Mouse (Mus musculus): ENCODE data around the gene Gpd1. TPM values are rescaled to one million over a fixed set of nuclear protein-coding genes. Genes with fewer than 3 reads are reported as not detected.

The Gpd1 gene
- total and polyA plus RNA-seq, 2 experiments from 2014 or later = 1.2 to 2.8 TPM

GRCm38 (mm10) chr15:99670964-99671670 lies 46.2 kb upstream of the Gpd1 start:
- H3K9me3 ChIP-seq (ENCODE audit: low read length) = no peaks in the 10 kb centered on the region
- peak overlapping the region; percentile 91 for H3K9ac ChIP-seq (replicated peaks; ENCODE audit: low read length, poor library complexity, severe bottlenecking)
- H3K4me3 ChIP-seq (ENCODE audit: low read depth, low read length) = peak overlapping the region; percentile 79
- peak overlapping the region; percentile 93 for H3K27ac ChIP-seq (ENCODE audit: low read depth, low read length)
- DNase-seq (ENCODE audit: low spot score) (peak; percentile 55), ATAC-seq (ENCODE audit: low FRiP score) (peak; percentile 24)
- peak overlapping the region; percentile 83 for H3K4me2 ChIP-seq (ENCODE audit: low read depth, low read length, poor library complexity, severe bottlenecking)
- peaks cover 14% of the 10 kb centered on the region; the same call in 1 of the 2 replicates for H3K36me3 ChIP-seq (ENCODE audit: insufficient read depth, low read length)
- H3K4me1 ChIP-seq (ENCODE audit: insufficient read depth, low read length) = peaks cover 24% of the 10 kb centered on the region
- WGBS = 9% methylated on average over 14 of the region's 17 CpGs
- no peaks in the 10 kb centered on the region for H3K27me3 ChIP-seq (ENCODE audit: insufficient read depth, low read length)
- no peak for TF ChIP-seq CTCF (IDR thresholded peaks at IDR 0.05)

DNA sequence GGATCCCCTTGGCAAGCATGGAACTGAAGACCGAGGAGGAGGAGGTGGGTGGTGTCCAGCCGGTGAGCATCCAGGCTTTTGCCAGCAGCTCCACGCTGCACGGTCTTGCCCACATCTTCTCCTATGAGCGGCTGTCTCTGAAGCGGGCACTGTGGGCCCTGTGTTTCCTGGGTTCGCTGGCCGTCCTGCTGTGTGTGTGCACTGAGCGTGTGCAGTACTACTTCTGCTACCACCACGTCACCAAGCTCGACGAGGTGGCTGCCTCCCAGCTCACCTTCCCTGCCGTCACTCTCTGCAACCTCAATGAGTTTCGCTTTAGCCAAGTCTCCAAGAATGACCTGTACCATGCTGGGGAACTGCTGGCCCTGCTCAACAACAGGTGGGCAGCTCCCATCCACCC lies 45.5 kb upstream of the Gpd1 start:
- no peaks in the 10 kb centered on the region for H3K9me3 ChIP-seq (ENCODE audit: low read length)
- H3K27ac ChIP-seq (ENCODE audit: low read depth, low read length) = no peak overlapping the region
- H3K27me3 ChIP-seq (ENCODE audit: insufficient read depth, low read length) = no peaks in the 10 kb centered on the region
- WGBS = 62% methylated on average over 14 of the region's 14 CpGs
- H3K9ac ChIP-seq (replicated peaks; ENCODE audit: low read length, poor library complexity, severe bottlenecking) = peak overlapping the region; percentile 91; the same call in 1 of the 2 replicates
- no peak for ATAC-seq (ENCODE audit: low FRiP score)
- no peak for DNase-seq (ENCODE audit: low spot score)
- peak overlapping the region; percentile 83 for H3K4me2 ChIP-seq (ENCODE audit: low read depth, low read length, poor library complexity, severe bottlenecking)
- peaks cover 14% of the 10 kb centered on the region; the same call in 1 of the 2 replicates for H3K36me3 ChIP-seq (ENCODE audit: insufficient read depth, low read length)
- H3K4me3 ChIP-seq (ENCODE audit: low read depth, low read length) = peak overlapping the region; percentile 79
- TF ChIP-seq CTCF (IDR thresholded peaks at IDR 0.05) = no peak
- H3K4me1 ChIP-seq (ENCODE audit: insufficient read depth, low read length) = peaks cover 28% of the 10 kb centered on the region

DNA sequence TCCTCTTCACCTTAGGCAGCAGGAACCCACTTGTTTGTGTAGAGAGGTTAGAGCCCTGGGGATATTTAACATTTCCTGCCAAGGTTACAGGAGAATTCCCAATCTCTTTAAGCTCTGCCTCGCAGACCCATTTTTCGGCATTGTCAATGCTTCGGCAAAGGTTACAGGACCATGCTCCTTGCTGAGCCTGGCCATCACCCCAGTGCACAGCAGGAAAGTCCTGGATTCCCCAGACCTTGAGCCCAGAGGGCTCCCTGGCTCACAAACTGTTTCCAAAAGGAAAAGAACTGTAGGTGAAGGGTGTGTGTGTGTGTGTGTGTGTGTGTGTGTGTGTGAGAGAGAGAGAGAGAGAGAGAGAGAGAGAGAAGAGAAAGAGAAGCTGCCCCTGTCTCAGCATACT lies 42.4 kb upstream of the Gpd1 start:
- Histone ChIP-seq H3K27ac (ENCODE audit: low read depth, low read length) (no peak overlapping the region), H3K9me3 (ENCODE audit: low read length) (no peaks in the 10 kb centered on the region), H3K4me2 (ENCODE audit: low read depth, low read length, poor library complexity, severe bottlenecking) (peak overlapping the region; percentile 44), H3K36me3 (ENCODE audit: insufficient read depth, low read length) (peaks cover 14% of the 10 kb centered on the region; the same call in 1 of the 2 replicates), H3K4me3 (ENCODE audit: low read depth, low read length) (peak overlapping the region; percentile 9; the same call in 1 of the 2 replicates), H3K9ac (replicated peaks; ENCODE audit: low read length, poor library complexity, severe bottlenecking) (no peak overlapping the region), H3K4me1 (ENCODE audit: insufficient read depth, low read length) (peaks cover 33% of the 10 kb centered on the region), H3K27me3 (ENCODE audit: insufficient read depth, low read length) (no peaks in the 10 kb centered on the region)
- no peak for TF ChIP-seq CTCF (IDR thresholded peaks at IDR 0.05)
- no peak for ATAC-seq (ENCODE audit: low FRiP score)
- 78% methylated on average over 3 of the region's 3 CpGs for WGBS
- no peak for DNase-seq (ENCODE audit: low spot score)

DNA sequence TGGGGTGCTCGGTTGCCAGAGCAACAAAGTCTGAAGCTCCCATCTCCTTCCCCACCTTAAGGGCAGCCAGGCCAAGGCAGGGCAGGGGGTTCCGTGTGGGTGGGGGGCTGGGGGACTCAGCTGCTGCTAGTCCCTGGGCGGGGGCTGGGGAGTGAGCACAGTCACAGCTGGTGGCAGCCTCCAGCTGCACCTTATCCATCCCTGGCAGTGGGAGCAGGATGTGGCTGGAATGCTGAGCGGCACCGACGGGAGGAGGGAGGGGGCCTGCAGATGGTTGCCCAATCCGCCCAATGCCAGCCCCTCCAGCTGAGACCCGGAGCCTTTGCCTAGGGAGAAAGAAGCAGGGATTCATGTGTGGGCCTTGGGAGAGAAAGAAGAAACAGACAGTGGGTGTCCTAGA lies 40.2 kb upstream of the Gpd1 start:
- WGBS = 17% methylated on average over 8 of the region's 8 CpGs
- no peaks in the 10 kb centered on the region for H3K27me3 ChIP-seq (ENCODE audit: insufficient read depth, low read length)
- ATAC-seq (ENCODE audit: low FRiP score) (peak; percentile 25; the same call in 1 of the 2 replicates), DNase-seq (ENCODE audit: low spot score) (peak; percentile 72)
- H3K27ac ChIP-seq (ENCODE audit: low read depth, low read length) = peak overlapping the region; percentile 47
- peaks cover 29% of the 10 kb centered on the region for H3K4me1 ChIP-seq (ENCODE audit: insufficient read depth, low read length)
- H3K4me2 ChIP-seq (ENCODE audit: low read depth, low read length, poor library complexity, severe bottlenecking) = peak overlapping the region; percentile 44
- no peak for TF ChIP-seq CTCF (IDR thresholded peaks at IDR 0.05)
- H3K4me3 ChIP-seq (ENCODE audit: low read depth, low read length) = peak overlapping the region; percentile 2; the same call in 1 of the 2 replicates
- peak overlapping the region; percentile 42 for H3K9ac ChIP-seq (replicated peaks; ENCODE audit: low read length, poor library complexity, severe bottlenecking)
- H3K36me3 ChIP-seq (ENCODE audit: insufficient read depth, low read length) = peaks cover 14% of the 10 kb centered on the region; the same call in 1 of the 2 replicates
- H3K9me3 ChIP-seq (ENCODE audit: low read length) = no peaks in the 10 kb centered on the region

GRCm38 (mm10) chr15:99678063-99678800 lies 39.1 kb upstream of the Gpd1 start:
- Histone ChIP-seq H3K9me3 (ENCODE audit: low read length) (no peaks in the 10 kb centered on the region), H3K4me2 (ENCODE audit: low read depth, low read length, poor library complexity, severe bottlenecking) (no peak overlapping the region), H3K4me1 (ENCODE audit: insufficient read depth, low read length) (peaks cover 22% of the 10 kb centered on the region), H3K27me3 (ENCODE audit: insufficient read depth, low read length) (no peaks in the 10 kb centered on the region), H3K27ac (ENCODE audit: low read depth, low read length) (no peak overlapping the region), H3K36me3 (ENCODE audit: insufficient read depth, low read length) (peaks cover 9% of the 10 kb centered on the region; the same call in 1 of the 2 replicates), H3K4me3 (ENCODE audit: low read depth, low read length) (no peak overlapping the region), H3K9ac (replicated peaks; ENCODE audit: low read length, poor library complexity, severe bottlenecking) (no peak overlapping the region)
- 14% methylated on average over 13 of the region's 13 CpGs for WGBS
- DNase-seq (ENCODE audit: low spot score) (no peak), ATAC-seq (ENCODE audit: low FRiP score) (no peak)
- peak; percentile 57 for TF ChIP-seq CTCF (IDR thresholded peaks at IDR 0.05)

DNA sequence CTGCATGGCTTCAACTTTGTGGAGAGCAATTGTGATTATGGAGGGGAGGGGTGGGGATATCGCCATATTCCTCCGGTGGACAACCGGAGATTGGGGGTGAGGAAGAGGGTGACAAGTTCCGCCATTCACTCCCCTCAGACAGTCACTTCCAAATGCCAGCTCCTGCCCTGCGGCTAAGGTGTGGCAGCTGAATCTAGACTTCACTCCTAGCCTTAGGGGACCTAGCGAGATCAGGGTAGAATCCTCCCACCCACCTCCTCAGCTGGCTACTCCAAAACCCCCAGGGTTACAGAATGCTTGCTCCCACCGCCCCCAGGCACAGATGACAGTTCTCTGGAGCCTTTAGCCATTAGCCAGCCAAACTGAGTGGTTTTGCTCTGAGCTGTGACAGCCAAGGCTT lies 38.3 kb upstream of the Gpd1 start:
- ATAC-seq (ENCODE audit: low FRiP score) (no peak), DNase-seq (ENCODE audit: low spot score) (no peak)
- Histone ChIP-seq H3K9me3 (ENCODE audit: low read length) (no peaks in the 10 kb centered on the region), H3K4me1 (ENCODE audit: insufficient read depth, low read length) (peaks cover 18% of the 10 kb centered on the region), H3K36me3 (ENCODE audit: insufficient read depth, low read length) (peaks cover 1% of the 10 kb centered on the region; the same call in 1 of the 2 replicates), H3K27me3 (ENCODE audit: insufficient read depth, low read length) (no peaks in the 10 kb centered on the region), H3K27ac (ENCODE audit: low read depth, low read length) (no peak overlapping the region), H3K4me2 (ENCODE audit: low read depth, low read length, poor library complexity, severe bottlenecking) (no peak overlapping the region), H3K4me3 (ENCODE audit: low read depth, low read length) (no peak overlapping the region), H3K9ac (replicated peaks; ENCODE audit: low read length, poor library complexity, severe bottlenecking) (no peak overlapping the region)
- 72% methylated on average over 7 of the region's 7 CpGs for WGBS
- no peak for TF ChIP-seq CTCF (IDR thresholded peaks at IDR 0.05)

Data from midbrain, postnatal 0 days (tissue).